Mouse (Mus musculus): ENCODE data around the gene Cltrn. TPM values are rescaled to one million over a fixed set of nuclear protein-coding genes. Genes with fewer than 3 reads are reported as not detected.

Gene Cltrn
- polyA plus RNA-seq, 1 experiment from 2014 or later, result 0.51 TPM

DNA sequence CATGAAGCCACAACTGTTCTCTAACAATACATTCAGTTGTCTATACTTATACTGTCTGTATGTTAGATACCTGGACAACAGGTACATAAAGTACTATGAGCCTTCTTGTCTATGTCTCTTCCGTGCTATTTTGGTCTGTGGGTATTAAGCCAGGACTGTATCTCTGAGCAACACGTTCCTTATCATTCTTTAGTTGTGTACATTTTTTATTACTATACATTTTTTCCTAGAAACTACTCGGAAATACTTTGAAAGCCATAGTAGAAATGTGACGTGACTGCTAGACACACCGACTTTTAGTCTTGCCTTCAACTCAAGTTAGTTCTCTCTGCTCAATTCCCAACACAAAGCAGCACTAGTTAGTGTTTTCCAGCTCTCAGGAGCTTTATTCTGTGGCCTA lies 4.8 kb downstream of the Cltrn start:
- Histone ChIP-seq H3K4me1 (no peaks in the 10 kb centered on the region), H3K9me3 (replicated peaks) (no peaks in the 10 kb centered on the region), H3K27ac (replicated peaks) (no peak overlapping the region), H3K27me3 (ENCODE audit: low read depth, poor library complexity, severe bottlenecking) (peaks cover 96% of the 10 kb centered on the region), H3K4me3 (no peak overlapping the region), H3K36me3 (no peaks in the 10 kb centered on the region)
- no peak for DNase-seq (ENCODE audit: low spot score)
- WGBS, result 79% methylated on average over 5 of the region's 5 CpGs

DNA sequence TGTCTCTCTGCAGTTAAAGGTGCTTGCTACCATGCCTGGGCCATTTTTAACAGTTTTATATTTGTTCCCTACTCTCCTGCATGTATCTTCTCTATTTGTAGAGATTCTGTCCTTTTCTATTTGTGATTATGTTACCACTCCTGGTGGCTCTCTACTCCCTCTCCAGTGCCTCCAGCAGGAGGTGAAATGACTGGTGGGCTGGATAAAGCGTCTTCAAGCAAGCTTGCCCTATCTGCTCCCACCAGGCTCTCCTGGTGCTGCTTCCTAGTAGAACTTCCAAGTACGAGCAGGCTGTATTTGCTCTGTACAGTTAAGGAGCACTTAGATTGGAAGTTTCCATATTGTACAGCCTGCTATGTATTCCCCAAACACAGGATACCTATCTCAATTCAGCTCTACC lies 7.2 kb downstream of the Cltrn start:
- Histone ChIP-seq H3K36me3 (no peaks in the 10 kb centered on the region), H3K9me3 (replicated peaks) (no peaks in the 10 kb centered on the region), H3K27ac (replicated peaks) (no peak overlapping the region), H3K4me3 (no peak overlapping the region), H3K27me3 (ENCODE audit: low read depth, poor library complexity, severe bottlenecking) (peaks cover 92% of the 10 kb centered on the region), H3K4me1 (no peaks in the 10 kb centered on the region)
- no peak for DNase-seq (ENCODE audit: low spot score)
- 71% methylated on average over 2 of the region's 2 CpGs for WGBS

DNA sequence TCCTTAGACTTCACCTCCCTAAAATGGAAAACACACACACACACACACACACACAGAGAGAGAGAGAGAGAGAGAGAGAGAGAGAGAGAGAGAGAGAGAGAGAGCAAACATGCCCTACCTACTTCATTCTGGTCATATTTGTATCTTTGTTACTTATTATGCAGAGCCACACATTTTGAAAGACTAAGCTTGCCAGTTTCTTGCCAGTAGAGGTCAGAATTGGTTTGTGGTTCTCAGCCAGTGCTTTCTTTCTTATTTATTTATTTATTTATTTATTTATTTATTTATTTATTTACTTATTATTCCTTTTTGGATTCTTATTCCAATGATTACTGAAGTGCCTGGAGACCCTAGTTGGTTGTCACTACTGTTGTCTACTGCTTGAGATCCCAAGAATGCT lies 12.9 kb downstream of the Cltrn start:
- Histone ChIP-seq H3K9me3 (replicated peaks) (no peaks in the 10 kb centered on the region), H3K27me3 (ENCODE audit: low read depth, poor library complexity, severe bottlenecking) (peaks cover 85% of the 10 kb centered on the region), H3K27ac (replicated peaks) (no peak overlapping the region), H3K4me3 (no peak overlapping the region), H3K4me1 (no peaks in the 10 kb centered on the region), H3K36me3 (no peaks in the 10 kb centered on the region)
- DNase-seq (ENCODE audit: low spot score), result no peak

DNA sequence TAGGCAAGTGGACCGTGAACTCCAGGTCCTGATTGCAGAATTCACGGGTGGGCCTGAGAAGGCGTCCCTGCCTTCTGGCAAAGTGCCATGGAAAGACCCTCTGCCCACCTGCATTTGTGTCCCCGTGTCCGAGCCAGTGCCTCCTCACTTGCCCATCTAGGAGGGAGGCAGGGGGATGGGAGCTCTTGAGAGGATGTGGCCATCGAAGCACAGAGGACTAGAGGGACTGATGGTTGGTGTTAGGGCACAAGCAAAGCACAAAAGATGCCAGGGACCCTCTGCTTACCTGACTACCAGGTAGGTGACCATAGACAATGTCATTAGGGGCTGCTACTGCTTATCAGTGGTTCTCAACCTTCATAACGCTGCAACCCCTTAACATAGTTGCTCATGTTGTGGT lies 13.6 kb downstream of the Cltrn start:
- H3K4me1 ChIP-seq, result no peaks in the 10 kb centered on the region
- DNase-seq (ENCODE audit: low spot score), result no peak
- peaks cover 86% of the 10 kb centered on the region for H3K27me3 ChIP-seq (ENCODE audit: low read depth, poor library complexity, severe bottlenecking)
- H3K36me3 ChIP-seq, result no peaks in the 10 kb centered on the region
- no peaks in the 10 kb centered on the region for H3K9me3 ChIP-seq (replicated peaks)
- 92% methylated on average over 7 of the region's 7 CpGs for WGBS
- H3K27ac ChIP-seq (replicated peaks), result no peak overlapping the region
- no peak overlapping the region for H3K4me3 ChIP-seq

DNA sequence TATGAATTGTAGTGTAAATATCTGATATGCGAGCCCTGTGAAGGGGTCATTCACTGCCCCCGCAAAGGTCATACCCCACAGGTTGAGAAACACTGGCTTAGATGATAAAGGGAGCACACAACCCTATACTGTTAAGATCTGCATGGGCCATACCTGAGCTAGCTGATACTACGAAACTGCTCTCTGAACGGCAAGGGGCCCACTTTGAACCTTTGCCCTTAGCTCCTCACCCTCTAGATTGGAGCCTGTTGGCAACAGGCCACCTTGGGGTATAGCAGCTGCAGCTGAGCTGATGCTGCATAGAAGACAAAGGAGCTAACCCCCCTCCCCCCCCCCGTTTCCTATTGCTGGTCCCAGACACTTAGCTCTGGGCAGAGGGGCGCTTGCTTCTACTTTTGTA lies 14.0 kb downstream of the Cltrn start:
- H3K27me3 ChIP-seq (ENCODE audit: low read depth, poor library complexity, severe bottlenecking), result peaks cover 88% of the 10 kb centered on the region
- H3K27ac ChIP-seq (replicated peaks), result no peak overlapping the region
- H3K36me3 ChIP-seq, result no peaks in the 10 kb centered on the region
- no peak for DNase-seq (ENCODE audit: low spot score)
- no peaks in the 10 kb centered on the region for H3K4me1 ChIP-seq
- WGBS, result 75% methylated on average over 6 of the region's 6 CpGs
- no peaks in the 10 kb centered on the region for H3K9me3 ChIP-seq (replicated peaks)
- H3K4me3 ChIP-seq, result no peak overlapping the region

DNA sequence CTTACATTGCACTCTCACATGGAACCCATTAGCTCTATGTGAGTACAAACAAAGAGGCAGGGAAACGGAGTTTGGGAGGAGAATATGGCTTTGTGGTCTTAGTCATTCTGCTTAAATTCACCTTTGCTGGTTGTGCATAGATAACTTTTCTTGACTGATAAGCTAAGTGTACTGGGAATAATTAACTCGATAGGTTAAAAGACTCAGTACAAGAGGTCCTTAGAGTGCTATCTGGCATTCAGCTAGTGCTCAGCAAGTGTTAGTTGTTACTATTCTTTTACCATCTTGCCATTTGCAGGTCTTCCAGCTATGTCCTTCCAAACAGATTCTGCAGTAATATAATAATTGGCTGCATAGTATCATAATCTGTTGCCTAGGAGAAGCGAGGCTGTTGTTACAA lies 22.5 kb downstream of the Cltrn start:
- WGBS, result 86% methylated on average over 3 of the region's 3 CpGs
- DNase-seq (ENCODE audit: low spot score), result no peak
- Histone ChIP-seq H3K4me3 (no peak overlapping the region), H3K9me3 (replicated peaks) (no peaks in the 10 kb centered on the region), H3K27ac (replicated peaks) (no peak overlapping the region), H3K27me3 (ENCODE audit: low read depth, poor library complexity, severe bottlenecking) (peaks cover 76% of the 10 kb centered on the region), H3K4me1 (no peaks in the 10 kb centered on the region), H3K36me3 (no peaks in the 10 kb centered on the region)

DNA sequence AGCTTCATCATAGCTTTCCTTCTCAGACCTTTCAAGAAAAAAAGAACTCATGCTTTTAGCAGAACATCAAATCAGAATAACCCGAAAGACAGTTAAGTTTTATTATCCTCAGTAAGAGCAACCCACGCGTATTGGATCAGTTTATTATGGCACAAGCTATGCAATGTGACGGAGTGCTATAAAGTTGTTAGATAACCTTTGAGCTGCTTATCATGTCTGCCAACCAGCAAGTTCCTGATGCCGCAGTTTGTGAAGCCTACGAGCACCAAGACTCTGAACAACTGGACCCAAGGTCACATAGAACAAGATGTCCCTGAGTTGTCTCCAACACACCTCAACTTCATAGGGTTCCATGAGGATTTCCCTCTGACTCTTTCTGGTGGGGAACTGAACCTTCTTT lies 25.1 kb downstream of the Cltrn start:
- peaks cover 55% of the 10 kb centered on the region for H3K27me3 ChIP-seq (ENCODE audit: low read depth, poor library complexity, severe bottlenecking)
- H3K27ac ChIP-seq (replicated peaks), result no peak overlapping the region

DNA sequence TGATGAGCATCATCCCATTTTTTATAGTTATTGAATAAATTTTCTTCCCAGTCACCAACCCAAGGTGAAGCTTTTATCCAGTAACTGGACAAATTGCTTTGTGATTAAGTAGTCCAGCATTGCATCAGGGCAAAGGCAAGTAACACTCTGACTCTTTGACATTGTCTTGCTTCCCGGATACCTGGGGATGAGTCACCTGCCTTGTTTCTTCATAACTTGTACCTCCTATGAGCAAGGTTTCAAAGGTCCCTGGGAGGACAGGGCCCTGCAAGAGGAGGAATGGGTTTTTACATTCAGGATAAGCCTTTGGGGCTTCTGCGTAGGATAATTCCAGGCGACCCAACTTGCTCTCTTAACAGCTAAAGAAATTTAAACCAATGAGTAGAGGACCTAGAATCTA lies 35.3 kb downstream of the Cltrn start:
- Histone ChIP-seq H3K27ac (replicated peaks) (no peak overlapping the region), H3K27me3 (ENCODE audit: low read depth, poor library complexity, severe bottlenecking) (peaks cover 72% of the 10 kb centered on the region), H3K4me3 (no peak overlapping the region), H3K4me1 (no peaks in the 10 kb centered on the region), H3K9me3 (replicated peaks) (no peaks in the 10 kb centered on the region), H3K36me3 (no peaks in the 10 kb centered on the region)
- DNase-seq (ENCODE audit: low spot score), result no peak
- 97% methylated on average over 3 of the region's 3 CpGs for WGBS

More for the DNA sequence above, 25.1 kb downstream of the Cltrn start:
- no peak for DNase-seq (ENCODE audit: low spot score)
- WGBS, result 89% methylated on average over 6 of the region's 6 CpGs
- Histone ChIP-seq H3K4me1 (no peaks in the 10 kb centered on the region), H3K36me3 (no peaks in the 10 kb centered on the region), H3K4me3 (no peak overlapping the region), H3K9me3 (replicated peaks) (no peaks in the 10 kb centered on the region)

DNA sequence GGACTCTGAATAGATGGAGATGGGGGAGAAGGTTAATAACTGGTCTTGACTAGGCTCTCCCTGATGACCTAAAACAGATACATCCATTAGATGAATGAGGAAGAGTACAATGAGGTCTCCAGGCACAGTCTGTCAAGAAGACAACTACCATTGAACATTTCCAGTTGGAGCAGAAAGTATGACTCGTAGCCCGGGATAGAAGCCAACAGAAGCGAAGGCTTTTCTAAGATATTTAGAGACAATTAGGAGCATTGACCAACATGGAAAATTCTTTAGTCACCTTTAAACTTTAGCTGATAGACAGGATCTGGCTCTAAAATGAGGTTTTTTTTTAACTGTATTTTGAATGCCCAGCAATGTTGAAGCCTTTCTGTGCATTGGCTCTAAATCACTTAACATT lies 44.9 kb downstream of the Cltrn start:
- H3K36me3 ChIP-seq, result no peaks in the 10 kb centered on the region
- H3K4me3 ChIP-seq, result no peak overlapping the region
- DNase-seq (ENCODE audit: low spot score), result no peak
- H3K27ac ChIP-seq (replicated peaks), result no peak overlapping the region
- no peaks in the 10 kb centered on the region for H3K4me1 ChIP-seq
- no peaks in the 10 kb centered on the region for H3K9me3 ChIP-seq (replicated peaks)
- 94% methylated on average over 3 of the region's 3 CpGs for WGBS
- H3K27me3 ChIP-seq (ENCODE audit: low read depth, poor library complexity, severe bottlenecking), result peaks cover 96% of the 10 kb centered on the region

DNA sequence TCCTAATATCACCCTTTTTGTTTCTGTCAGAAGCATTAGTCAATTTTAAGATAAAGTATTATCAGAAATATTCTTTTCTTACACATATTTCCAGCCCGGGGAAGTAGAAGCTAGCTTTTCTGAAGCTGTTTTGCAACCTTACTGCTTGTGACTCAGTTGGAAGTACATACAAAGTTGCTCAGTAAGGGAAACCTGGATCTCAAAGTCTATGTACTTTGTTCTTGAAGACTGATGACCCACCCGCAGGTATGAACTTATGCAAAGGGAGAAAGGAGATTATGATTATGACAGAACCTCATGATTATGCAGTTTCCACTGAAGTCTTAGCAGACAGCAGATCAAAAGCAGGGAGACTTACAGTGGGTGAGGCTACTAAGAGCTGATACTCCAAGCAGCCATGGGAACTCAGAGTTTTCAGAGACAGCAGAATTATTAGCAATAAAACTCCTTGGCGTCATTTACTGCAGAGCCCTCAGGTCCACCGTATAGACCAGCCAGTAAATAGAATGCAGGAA lies 46.7 kb downstream of the Cltrn start:
- Histone ChIP-seq H3K36me3 (no peaks in the 10 kb centered on the region), H3K4me3 (no peak overlapping the region), H3K27me3 (ENCODE audit: low read depth, poor library complexity, severe bottlenecking) (peaks cover 95% of the 10 kb centered on the region), H3K4me1 (no peaks in the 10 kb centered on the region), H3K27ac (replicated peaks) (no peak overlapping the region), H3K9me3 (replicated peaks) (no peaks in the 10 kb centered on the region)
- DNase-seq (ENCODE audit: low spot score), result no peak
- WGBS, result 93% methylated on average over 4 of the region's 4 CpGs

DNA sequence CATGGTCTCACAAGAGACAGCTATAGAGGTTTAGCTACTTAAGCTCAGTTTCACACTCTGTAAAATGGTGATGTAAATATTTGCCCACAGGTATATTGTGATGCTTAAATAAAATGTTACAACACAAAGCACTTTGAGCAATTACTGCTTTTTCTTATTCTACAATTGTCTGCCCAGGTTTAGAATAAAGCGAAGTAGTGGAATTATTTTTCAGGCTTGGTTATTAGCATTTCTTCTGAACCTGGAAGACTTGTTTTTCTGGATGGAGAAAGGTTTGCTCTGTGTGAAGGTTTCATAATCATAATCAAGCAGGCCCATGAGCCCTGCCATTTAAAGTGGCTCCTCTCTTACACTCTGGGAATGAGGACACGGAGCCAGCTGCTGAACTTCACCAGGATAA lies 50.4 kb downstream of the Cltrn start, which contains the start of gene Ace2:
Gene Ace2, plus strand, starts transcription at position 301 of the 400 bp plus-strand sequence.
- H3K27ac ChIP-seq (replicated peaks), result no peak within 1 kb of the TSS
- no peaks in the 10 kb centered on the region for H3K4me1 ChIP-seq
- H3K27me3 ChIP-seq (ENCODE audit: low read depth, poor library complexity, severe bottlenecking), result peaks cover 94% of the 10 kb centered on the region
- no peak for DNase-seq (ENCODE audit: low spot score)
- H3K36me3 ChIP-seq, result no peaks in the 10 kb centered on the region
- 86% methylated on average over 2 of the region's 2 CpGs for WGBS
- H3K9me3 ChIP-seq (replicated peaks), result no peaks in the 10 kb centered on the region
- H3K4me3 ChIP-seq, result no peak within 1 kb of the TSS

DNA sequence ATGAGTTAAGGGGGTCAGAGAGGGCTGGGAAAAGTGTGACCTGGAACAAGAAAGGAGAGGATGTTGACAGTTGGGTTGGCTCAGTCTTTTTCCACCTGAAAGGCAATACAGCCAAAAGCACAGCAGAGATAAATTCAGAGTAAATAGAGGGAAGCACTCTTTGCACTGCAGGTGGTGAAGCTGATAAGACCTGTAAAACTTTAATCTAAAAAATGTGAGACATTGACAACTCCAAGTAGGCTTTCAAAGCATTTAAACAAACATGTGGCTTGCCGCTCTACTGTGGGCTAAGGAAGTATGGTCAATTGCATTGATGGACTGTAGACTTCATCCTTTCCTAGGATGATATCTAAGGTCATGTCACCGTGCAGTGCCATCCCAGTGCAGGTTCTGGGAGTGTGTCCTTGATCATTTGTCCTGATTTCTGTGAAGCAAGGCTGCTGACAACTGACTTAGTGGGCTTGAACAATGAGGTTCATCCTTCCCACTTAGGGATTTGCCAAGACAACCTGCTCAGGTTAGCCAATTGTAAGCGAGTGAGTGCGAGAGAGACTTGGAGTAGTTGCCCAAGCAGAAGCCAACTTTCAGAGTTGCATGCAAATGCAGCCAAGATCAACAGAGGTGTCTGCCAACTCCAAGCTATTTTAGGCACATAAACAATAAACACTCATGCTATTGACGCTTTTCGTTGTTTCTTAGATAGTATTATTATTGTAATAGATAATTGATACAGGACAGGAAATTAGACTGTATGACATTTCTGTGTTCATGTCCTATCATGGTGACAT lies 57.0 kb downstream of the Cltrn start:
- 88% methylated on average over 6 of the region's 6 CpGs for WGBS
- H3K4me1 ChIP-seq, result no peaks in the 10 kb centered on the region
- no peaks in the 10 kb centered on the region for H3K9me3 ChIP-seq (replicated peaks)
- no peaks in the 10 kb centered on the region for H3K36me3 ChIP-seq
- no peak for DNase-seq (ENCODE audit: low spot score)
- peaks cover 94% of the 10 kb centered on the region for H3K27me3 ChIP-seq (ENCODE audit: low read depth, poor library complexity, severe bottlenecking)
- H3K27ac ChIP-seq (replicated peaks), result no peak overlapping the region
- no peak overlapping the region for H3K4me3 ChIP-seq

DNA sequence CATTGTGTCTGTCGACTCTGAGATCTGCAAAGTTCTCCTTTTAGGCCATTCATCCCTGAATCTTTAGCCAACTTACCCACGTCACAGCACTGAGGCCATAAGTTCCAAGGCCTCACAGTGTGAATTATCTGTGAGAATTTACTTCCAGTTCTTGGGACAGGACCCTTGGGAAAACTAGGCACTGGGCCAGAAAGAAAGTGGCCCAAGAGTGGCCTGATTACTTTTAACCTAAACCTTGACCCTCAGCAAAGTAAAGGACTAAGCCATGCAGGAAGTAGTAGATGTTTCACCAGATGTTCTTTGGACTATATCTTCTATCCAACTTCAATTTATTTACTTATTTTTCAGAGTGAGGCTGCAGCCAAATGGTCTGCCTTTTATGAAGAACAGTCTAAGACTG lies 64.1 kb downstream of the Cltrn start:
- Histone ChIP-seq H3K4me1 (no peaks in the 10 kb centered on the region), H3K27ac (replicated peaks) (no peak overlapping the region), H3K9me3 (replicated peaks) (no peaks in the 10 kb centered on the region), H3K27me3 (ENCODE audit: low read depth, poor library complexity, severe bottlenecking) (peaks cover 83% of the 10 kb centered on the region), H3K36me3 (no peaks in the 10 kb centered on the region), H3K4me3 (no peak overlapping the region)
- no peak for DNase-seq (ENCODE audit: low spot score)
- 82% methylated on average over 2 of the region's 2 CpGs for WGBS

All from midbrain, embryonic 10.5 days (tissue).